Mouse (Mus musculus): Measurements from ENCODE around the gene Rab43. TPM values are rescaled to one million over a fixed set of nuclear protein-coding genes. Genes with fewer than 3 reads are reported as not detected.

The Rab43 gene
- 9.7 and 11.0 TPM in 2 replicates for polyA plus RNA-seq (2015; fragmentation: Nextera tagmentation; extraction: Ambion mirVana)

- Histone ChIP-seq H3K9me3 (replicated peaks; ENCODE audit: control insufficient read depth, low read length, poor library complexity, severe bottlenecking) (no peaks in the 10 kb centered on the region), H3K4me1 (ENCODE audit: control insufficient read depth, insufficient read depth, low read length) (peaks cover 13% of the 10 kb centered on the region), H3K9ac (ENCODE audit: low read depth, low read length) (peak within 1 kb of the TSS; percentile 82), H3K4me3 (ENCODE audit: low read depth, low read length) (peak within 1 kb of the TSS; percentile 72), H3K36me3 (ENCODE audit: control insufficient read depth, insufficient read depth, low read length) (peaks cover 4% of the 10 kb centered on the region), H3K27ac (ENCODE audit: low read length) (peak within 1 kb of the TSS; percentile 61), H3K4me2 (ENCODE audit: low read length) (peak within 1 kb of the TSS; percentile 93), H3K27me3 (ENCODE audit: control insufficient read depth, insufficient read depth, low read depth, low read length) (no peaks in the 10 kb centered on the region)
- peak; percentile 98 for ATAC-seq
- under 1% methylated on average over 50 of the region's 56 CpGs for whole genome bisulfite sequencing
Observed at GRCm38 (mm10) chr6:87811675-87812338, at the start of gene Rab43. Gene Rab43 (minus strand): TSS chr6:87812164.

- Histone ChIP-seq H3K27ac (ENCODE audit: low read length) (no peak overlapping the region), H3K36me3 (ENCODE audit: control insufficient read depth, insufficient read depth, low read length) (no peaks in the 10 kb centered on the region), H3K27me3 (ENCODE audit: control insufficient read depth, insufficient read depth, low read depth, low read length) (no peaks in the 10 kb centered on the region; the same call in 1 of the 2 replicates), H3K9ac (ENCODE audit: low read depth, low read length) (no peak overlapping the region), H3K9me3 (replicated peaks; ENCODE audit: control insufficient read depth, low read length, poor library complexity, severe bottlenecking) (no peaks in the 10 kb centered on the region), H3K4me1 (ENCODE audit: control insufficient read depth, insufficient read depth, low read length) (no peaks in the 10 kb centered on the region), H3K4me3 (ENCODE audit: low read depth, low read length) (no peak overlapping the region), H3K4me2 (ENCODE audit: low read length) (no peak overlapping the region)
- 66% methylated on average over 1 of the region's 1 CpGs for WGBS
- ATAC-seq, result no peak
Observed at GRCm38 (mm10) chr6:87857071-87857470, 45.1 kb upstream of the Rab43 start.

- no peak overlapping the region for H3K4me3 ChIP-seq (ENCODE audit: low read depth, low read length)
- H3K9ac ChIP-seq (ENCODE audit: low read depth, low read length), result no peak overlapping the region
- no peaks in the 10 kb centered on the region for H3K9me3 ChIP-seq (replicated peaks; ENCODE audit: control insufficient read depth, low read length, poor library complexity, severe bottlenecking)
- peaks cover 13% of the 10 kb centered on the region for H3K4me1 ChIP-seq (ENCODE audit: control insufficient read depth, insufficient read depth, low read length)
- no peaks in the 10 kb centered on the region; the same call in 1 of the 2 replicates for H3K27me3 ChIP-seq (ENCODE audit: control insufficient read depth, insufficient read depth, low read depth, low read length)
- whole genome bisulfite sequencing, result 88% methylated on average over 4 of the region's 4 CpGs
- no peak overlapping the region for H3K27ac ChIP-seq (ENCODE audit: low read length)
- no peak for ATAC-seq
- H3K36me3 ChIP-seq (ENCODE audit: control insufficient read depth, insufficient read depth, low read length), result no peaks in the 10 kb centered on the region
- H3K4me2 ChIP-seq (ENCODE audit: low read length), result no peak overlapping the region
Observed at GRCm38 (mm10) chr6:87853446-87853845, 41.5 kb upstream of the Rab43 start.

GRCm38 (mm10) chr6:87851871-87852270 lies 39.9 kb upstream of the Rab43 start:
- H3K36me3 ChIP-seq (ENCODE audit: control insufficient read depth, insufficient read depth, low read length), result no peaks in the 10 kb centered on the region
- H3K27me3 ChIP-seq (ENCODE audit: control insufficient read depth, insufficient read depth, low read depth, low read length), result no peaks in the 10 kb centered on the region; the same call in 1 of the 2 replicates
- H3K4me2 ChIP-seq (ENCODE audit: low read length), result no peak overlapping the region
- peaks cover 27% of the 10 kb centered on the region for H3K4me1 ChIP-seq (ENCODE audit: control insufficient read depth, insufficient read depth, low read length)
- no peak overlapping the region for H3K9ac ChIP-seq (ENCODE audit: low read depth, low read length)
- 81% methylated on average over 6 of the region's 6 CpGs for WGBS
- H3K4me3 ChIP-seq (ENCODE audit: low read depth, low read length), result no peak overlapping the region
- ATAC-seq, result no peak
- H3K27ac ChIP-seq (ENCODE audit: low read length), result no peak overlapping the region
- no peaks in the 10 kb centered on the region for H3K9me3 ChIP-seq (replicated peaks; ENCODE audit: control insufficient read depth, low read length, poor library complexity, severe bottlenecking)

GRCm38 (mm10) chr6:87850900-87851614 lies 39.1 kb upstream of the Rab43 start, which contains the start of gene Cnbp:
Gene Cnbp (minus strand): TSS chr6:87851106.
- Histone ChIP-seq H3K4me3 (ENCODE audit: low read depth, low read length) (peak within 1 kb of the TSS; percentile 100), H3K9me3 (replicated peaks; ENCODE audit: control insufficient read depth, low read length, poor library complexity, severe bottlenecking) (no peaks in the 10 kb centered on the region), H3K27ac (ENCODE audit: low read length) (peak within 1 kb of the TSS; percentile 96), H3K4me2 (ENCODE audit: low read length) (peak within 1 kb of the TSS; percentile 96), H3K27me3 (ENCODE audit: control insufficient read depth, insufficient read depth, low read depth, low read length) (no peaks in the 10 kb centered on the region; the same call in 1 of the 2 replicates), H3K4me1 (ENCODE audit: control insufficient read depth, insufficient read depth, low read length) (peaks cover 29% of the 10 kb centered on the region), H3K36me3 (ENCODE audit: control insufficient read depth, insufficient read depth, low read length) (no peaks in the 10 kb centered on the region), H3K9ac (ENCODE audit: low read depth, low read length) (peak within 1 kb of the TSS; percentile 99)
- ATAC-seq, result peak; percentile 99
- 1% methylated on average over 54 of the region's 55 CpGs for WGBS

- WGBS, result under 1% methylated on average over 65 of the region's 73 CpGs
Observed at GRCm38 (mm10) chr6:87850155-87850899, 38.4 kb upstream of the Rab43 start.

GRCm38 (mm10) chr6:87849780-87850154 lies 37.8 kb upstream of the Rab43 start:
- Histone ChIP-seq H3K36me3 (ENCODE audit: control insufficient read depth, insufficient read depth, low read length) (peaks cover 6% of the 10 kb centered on the region), H3K27me3 (ENCODE audit: control insufficient read depth, insufficient read depth, low read depth, low read length) (no peaks in the 10 kb centered on the region; the same call in 1 of the 2 replicates), H3K9me3 (replicated peaks; ENCODE audit: control insufficient read depth, low read length, poor library complexity, severe bottlenecking) (no peaks in the 10 kb centered on the region), H3K27ac (ENCODE audit: low read length) (no peak overlapping the region), H3K9ac (ENCODE audit: low read depth, low read length) (peak overlapping the region; percentile 99), H3K4me1 (ENCODE audit: control insufficient read depth, insufficient read depth, low read length) (peaks cover 29% of the 10 kb centered on the region), H3K4me3 (ENCODE audit: low read depth, low read length) (peak overlapping the region; percentile 100), H3K4me2 (ENCODE audit: low read length) (peak overlapping the region; percentile 96)
- WGBS, result 0% methylated on average over 8 of the region's 8 CpGs
- no peak for ATAC-seq

More at GRCm38 (mm10) chr6:87850155-87850899, 38.4 kb upstream of the Rab43 start:
- peak; percentile 77 for ATAC-seq
- peak overlapping the region; percentile 96 for H3K27ac ChIP-seq (ENCODE audit: low read length)
- peaks cover 29% of the 10 kb centered on the region for H3K4me1 ChIP-seq (ENCODE audit: control insufficient read depth, insufficient read depth, low read length)
- H3K9ac ChIP-seq (ENCODE audit: low read depth, low read length), result peak overlapping the region; percentile 99
- peak overlapping the region; percentile 96 for H3K4me2 ChIP-seq (ENCODE audit: low read length)
- H3K4me3 ChIP-seq (ENCODE audit: low read depth, low read length), result peak overlapping the region; percentile 100
- peaks cover under 1% of the 10 kb centered on the region for H3K36me3 ChIP-seq (ENCODE audit: control insufficient read depth, insufficient read depth, low read length)
- H3K9me3 ChIP-seq (replicated peaks; ENCODE audit: control insufficient read depth, low read length, poor library complexity, severe bottlenecking), result no peaks in the 10 kb centered on the region
- H3K27me3 ChIP-seq (ENCODE audit: control insufficient read depth, insufficient read depth, low read depth, low read length), result no peaks in the 10 kb centered on the region; the same call in 1 of the 2 replicates

GRCm38 (mm10) chr6:87846813-87847212 lies 34.8 kb upstream of the Rab43 start:
- no peaks in the 10 kb centered on the region for H3K9me3 ChIP-seq (replicated peaks; ENCODE audit: control insufficient read depth, low read length, poor library complexity, severe bottlenecking)
- no peak overlapping the region for H3K4me3 ChIP-seq (ENCODE audit: low read depth, low read length)
- no peak for ATAC-seq
- H3K27me3 ChIP-seq (ENCODE audit: control insufficient read depth, insufficient read depth, low read depth, low read length), result no peaks in the 10 kb centered on the region
- 90% methylated on average over 1 of the region's 1 CpGs for WGBS
- H3K36me3 ChIP-seq (ENCODE audit: control insufficient read depth, insufficient read depth, low read length), result peaks cover 27% of the 10 kb centered on the region
- no peak overlapping the region for H3K27ac ChIP-seq (ENCODE audit: low read length)
- peaks cover 29% of the 10 kb centered on the region for H3K4me1 ChIP-seq (ENCODE audit: control insufficient read depth, insufficient read depth, low read length)
- H3K4me2 ChIP-seq (ENCODE audit: low read length), result no peak overlapping the region
- no peak overlapping the region for H3K9ac ChIP-seq (ENCODE audit: low read depth, low read length)

Measured in midbrain, embryonic 16.5 days (tissue).